17 mouse cellular contexts compared by ENCODE assay signal in the genomic region with DNA sequence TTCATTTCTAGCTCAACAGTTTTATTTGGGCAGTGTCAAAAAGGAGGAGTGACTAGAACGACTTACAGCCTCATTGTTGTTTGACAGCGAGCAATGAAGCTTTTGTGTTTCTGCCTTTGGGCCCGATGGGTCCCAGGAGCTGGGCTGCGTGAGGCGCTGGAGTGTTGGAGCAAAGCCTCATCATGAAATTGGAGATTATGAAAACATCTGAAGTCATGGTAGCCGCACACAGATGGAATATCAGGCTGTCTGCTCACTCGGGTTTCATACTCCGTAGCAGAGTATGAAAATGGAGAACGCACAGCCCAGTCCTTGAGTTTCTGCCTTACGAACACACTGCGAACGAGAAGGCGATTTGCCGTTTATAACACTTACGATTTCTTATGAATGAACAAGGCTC.
A peak's percentile ranks its signal among the peaks of the same experiment; 100 is the strongest.
DNase-seq lines count a peak whose midpoint lies in the region; ATAC-seq and TF ChIP-seq lines count a peak whose summit lies in the region.
"Had no signal": no experiment of that assay in that cellular context is flagged by ENCODE, and none has a peak within 500 bp of the region (broad histone marks: within the 10 kb centered on the region; RNA-seq: fewer than 3 reads in every experiment).

No protein-coding gene starts in this region.

- H3K4me2 ChIP-seq in kidney, postnatal 0 days (ENCODE audit: low read length), result peak overlapping the region; percentile 15; the same call in 1 of the 2 replicates
- peak overlapping the region; percentile 27; the same call in 1 of the 2 replicates for H3K4me2 ChIP-seq in embryonic facial prominence, embryonic 13.5 days
- 0 out of 2 replicates have a peak overlapping the region, but pooled peaks have one; percentile 2 for H3K4me2 ChIP-seq in limb, embryonic 15.5 days
- H3K4me2 ChIP-seq: heart, embryonic 15.5 days; liver, embryonic 13.5 days; lung, embryonic 14.5 days had no signal

- no peaks in the 10 kb centered on the region; the same call in 1 of the 2 replicates for H3K4me1 ChIP-seq in kidney, postnatal 0 days (replicated peaks; ENCODE audit: insufficient read depth, low read length)
- peaks cover 27% of the 10 kb centered on the region for H3K4me1 ChIP-seq in embryonic facial prominence, embryonic 13.5 days
- peaks cover 22% of the 10 kb centered on the region for H3K4me1 ChIP-seq in limb, embryonic 15.5 days

- H3K9ac ChIP-seq in kidney, postnatal 0 days (ENCODE audit: low read depth, low read length), result no peak overlapping the region
- no peak overlapping the region for H3K9ac ChIP-seq in embryonic facial prominence, embryonic 13.5 days
- no peak overlapping the region for H3K9ac ChIP-seq in limb, embryonic 15.5 days
- H3K9ac ChIP-seq: heart, embryonic 15.5 days; liver, embryonic 13.5 days; lung, embryonic 14.5 days had no signal

- no peaks in the 10 kb centered on the region for H3K9me3 ChIP-seq in kidney, postnatal 0 days (replicated peaks; ENCODE audit: low read length)
- H3K9me3 ChIP-seq in embryonic facial prominence, embryonic 13.5 days, result no peaks in the 10 kb centered on the region
- no peaks in the 10 kb centered on the region for H3K9me3 ChIP-seq in limb, embryonic 15.5 days
- H3K9me3 ChIP-seq: heart, embryonic 15.5 days; liver, embryonic 13.5 days had no signal

- WGBS in kidney, postnatal 0 days, result 36% methylated on average over 15 of the region's 15 CpGs
- WGBS in embryonic facial prominence, embryonic 13.5 days, result 61% methylated on average over 15 of the region's 15 CpGs
- 56% methylated on average over 15 of the region's 15 CpGs for WGBS in limb, embryonic 15.5 days

- no peak for TF ChIP-seq CTCF in kidney, postnatal 0 days (IDR thresholded peaks at IDR 0.05; ENCODE audit: low read depth)

- ATAC-seq in kidney, postnatal 0 days (replicated peaks; ENCODE audit: low FRiP score, low read depth), result no peak
- no peak for ATAC-seq in embryonic facial prominence, embryonic 13.5 days (ENCODE audit: insufficient number of reproducible peaks, insufficient read depth, low FRiP score, low TSS enrichment, low read depth)
- ATAC-seq in limb, embryonic 15.5 days (ENCODE audit: insufficient number of reproducible peaks, low FRiP score, low TSS enrichment, low read depth), result no peak

- H3K27me3 ChIP-seq in kidney, postnatal 0 days (ENCODE audit: insufficient read depth, low read length), result no peaks in the 10 kb centered on the region
- no peaks in the 10 kb centered on the region for H3K27me3 ChIP-seq in embryonic facial prominence, embryonic 13.5 days
- H3K27me3 ChIP-seq in limb, embryonic 15.5 days, result no peaks in the 10 kb centered on the region
- H3K27me3 ChIP-seq: heart, embryonic 15.5 days had no signal

- no peaks in the 10 kb centered on the region for H3K36me3 ChIP-seq in kidney, postnatal 0 days (ENCODE audit: insufficient read depth, low read length)
- no peaks in the 10 kb centered on the region for H3K36me3 ChIP-seq in embryonic facial prominence, embryonic 13.5 days
- no peaks in the 10 kb centered on the region for H3K36me3 ChIP-seq in limb, embryonic 15.5 days
- H3K36me3 ChIP-seq: heart, embryonic 15.5 days; liver, embryonic 13.5 days had no signal

- peak; percentile 32 for DNase-seq in gastrocnemius, postnatal 25 days
- no peak for DNase-seq in gastrocnemius, adult 8-10 months (ENCODE audit: low spot score in 2 of 2)
- DNase-seq in kidney, postnatal 0 days (ENCODE audit: low spot score), result peak; percentile 54
- no peak for DNase-seq in kidney, postnatal 25 days
- DNase-seq in right cerebral cortex, postnatal 36 days (ENCODE audit: low spot score in 2 of 2), result no peak
- DNase-seq: cerebellum, adult 9-11 months; heart, adult 18-20 months; kidney, adult 11 months; liver, embryonic 13.5 days; lung, embryonic 14.5 days; lung, postnatal 36 days; retina, postnatal 1 day; right cerebral cortex, postnatal 4 days had no signal

- H3K4me3 ChIP-seq in kidney, postnatal 0 days (replicated peaks; ENCODE audit: low read depth, low read length), result no peak overlapping the region
- H3K4me3 ChIP-seq in embryonic facial prominence, embryonic 13.5 days, result no peak overlapping the region
- H3K4me3 ChIP-seq in limb, embryonic 15.5 days, result no peak overlapping the region
- H3K4me3 ChIP-seq: heart, embryonic 15.5 days; liver, embryonic 13.5 days had no signal

- no peak overlapping the region for H3K27ac ChIP-seq in kidney, postnatal 0 days
- H3K27ac ChIP-seq in embryonic facial prominence, embryonic 13.5 days, result peak overlapping the region; percentile 28; the same call in 1 of the 2 replicates
- H3K27ac ChIP-seq in limb, embryonic 15.5 days, result no peak overlapping the region
- H3K27ac ChIP-seq: heart, embryonic 15.5 days; liver, embryonic 13.5 days; stomach, postnatal 0 days had no signal

Comparison
In these comparisons a context has a peak if more than half of its experiments do, and no peak if none do; other contexts are left out.
1. DNase-seq: peak in gastrocnemius, postnatal 25 days (single experiment) and kidney, postnatal 0 days (single experiment); none in gastrocnemius, adult 8-10 months (0 of 2), kidney, postnatal 25 days (0 of 2) and right cerebral cortex, postnatal 36 days (0 of 2).
2. Peak in every context shown above with its lines, with median percentiles within 50 percentile points of each other: H3K4me2 ChIP-seq.